Mouse (Mus musculus): ENCODE results near the gene Ctxn2. TPM values are rescaled to one million over a fixed set of nuclear protein-coding genes. Genes with fewer than 3 reads are reported as not detected.

The Ctxn2 gene
- polyA plus RNA-seq, 1 experiment = not detected

DNA sequence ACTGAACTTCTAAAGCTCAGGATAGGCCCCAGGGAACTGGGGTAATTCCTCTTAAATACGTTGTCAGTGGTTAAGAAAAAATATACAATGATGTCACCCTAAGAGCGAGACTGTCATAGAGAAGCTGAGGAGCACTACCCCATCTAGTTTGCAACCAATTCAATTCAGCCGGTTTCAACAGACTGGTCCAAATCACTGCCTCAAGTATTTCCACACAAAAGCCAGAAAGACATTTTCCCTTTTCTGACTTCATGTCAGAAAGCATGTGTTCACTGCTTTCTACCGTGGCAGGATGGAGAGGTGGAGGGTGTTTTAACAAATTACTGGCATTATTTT, 14.2 kb upstream of the Ctxn2 start:
- Histone ChIP-seq H3K36me3 (ENCODE audit: control insufficient read depth, insufficient read depth) (peaks cover 15% of the 10 kb centered on the region), H3K79me2 (ENCODE audit: control insufficient read depth, insufficient read depth) (peaks cover 62% of the 10 kb centered on the region), H3ac (ENCODE audit: control insufficient read depth, insufficient read length, low read depth) (peak overlapping the region; percentile 72), H3K27me3 (ENCODE audit: control insufficient read depth, insufficient read depth, insufficient read length) (no peaks in the 10 kb centered on the region), H3K4me3 (ENCODE audit: insufficient read depth, poor library complexity, severe bottlenecking) (peak overlapping the region; percentile 80), H3K79me3 (ENCODE audit: low read depth) (peaks cover 57% of the 10 kb centered on the region)
- TF ChIP-seq USF1 (IDR thresholded peaks at IDR 0.05; ENCODE audit: low read depth) = no peak
- TF ChIP-seq CEBPB (IDR thresholded peaks at IDR 0.05; ENCODE audit: low read depth) = no peak
- TF ChIP-seq MAX (IDR thresholded peaks at IDR 0.05) = no peak
- TF ChIP-seq FOSL1 (IDR thresholded peaks at IDR 0.05; ENCODE audit: insufficient read depth, low read length, poor library complexity, severe bottlenecking) = no peak
- no peak for TF ChIP-seq CTCF (IDR thresholded peaks at IDR 0.05; ENCODE audit: control insufficient read depth, insufficient read depth, insufficient read length)

DNA sequence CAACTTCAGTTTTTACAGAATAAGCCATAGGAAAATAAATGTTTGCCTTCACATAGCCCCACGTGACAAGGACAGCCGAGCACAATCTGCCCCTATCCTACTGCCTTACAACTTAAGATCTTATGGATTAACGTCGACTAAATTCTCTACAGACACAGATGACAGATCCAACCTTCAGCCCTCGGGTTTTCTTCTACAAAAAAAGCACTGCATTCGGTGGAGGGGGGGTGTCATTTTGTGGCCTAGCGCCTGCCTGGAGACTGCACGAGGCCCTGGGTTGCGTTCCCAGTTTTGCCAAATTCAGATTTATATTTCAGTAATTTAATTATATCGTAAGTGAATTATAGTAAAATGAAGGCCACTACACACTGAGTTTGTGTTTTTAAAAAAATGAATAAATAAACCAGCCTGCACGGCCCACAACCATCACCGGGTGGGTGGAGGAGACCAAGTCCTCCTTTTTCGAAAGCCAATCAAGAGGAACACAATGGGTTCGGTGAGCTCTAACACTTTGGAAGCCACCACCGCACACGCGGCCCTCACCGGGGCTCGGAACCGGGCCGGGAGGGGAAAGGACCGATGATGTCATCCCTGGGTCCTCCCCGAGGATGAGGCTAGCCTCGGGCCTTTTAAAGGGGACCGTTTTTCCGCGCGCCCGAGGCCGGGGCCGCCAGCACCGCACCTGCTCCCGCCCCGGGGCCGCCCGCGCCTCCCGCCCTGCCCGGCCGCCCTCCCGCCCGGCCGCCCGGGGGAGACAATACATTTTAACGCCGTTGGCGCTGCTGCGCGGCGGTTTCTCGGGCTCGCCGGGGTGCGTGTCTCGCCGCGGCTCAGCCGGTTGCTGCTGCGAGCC, 13.6 kb upstream of the Ctxn2 start:
- Histone ChIP-seq H3K79me3 (ENCODE audit: low read depth) (peaks cover 51% of the 10 kb centered on the region), H3K4me3 (ENCODE audit: insufficient read depth, poor library complexity, severe bottlenecking) (peak overlapping the region; percentile 80), H3ac (ENCODE audit: control insufficient read depth, insufficient read length, low read depth) (peak overlapping the region; percentile 88), H3K27me3 (ENCODE audit: control insufficient read depth, insufficient read depth, insufficient read length) (no peaks in the 10 kb centered on the region), H3K79me2 (ENCODE audit: control insufficient read depth, insufficient read depth) (peaks cover 56% of the 10 kb centered on the region), H3K36me3 (ENCODE audit: control insufficient read depth, insufficient read depth) (peaks cover 14% of the 10 kb centered on the region)
- TF ChIP-seq MYOD1 (IDR thresholded peaks at IDR 0.05; ENCODE audit: control insufficient read depth, insufficient read length, low read depth) (no peak), USF1 (IDR thresholded peaks at IDR 0.05; ENCODE audit: low read depth) (peak; percentile 81), MYOG (IDR thresholded peaks at IDR 0.05; ENCODE audit: control insufficient read depth, extremely low read depth, insufficient read length) (no peak), CTCF (IDR thresholded peaks at IDR 0.05; ENCODE audit: control insufficient read depth, insufficient read depth, insufficient read length) (no peak), FOSL1 (IDR thresholded peaks at IDR 0.05; ENCODE audit: insufficient read depth, low read length, poor library complexity, severe bottlenecking) (no peak), MAX (IDR thresholded peaks at IDR 0.05) (peak; percentile 61), CEBPB (IDR thresholded peaks at IDR 0.05; ENCODE audit: low read depth) (no peak)

DNA sequence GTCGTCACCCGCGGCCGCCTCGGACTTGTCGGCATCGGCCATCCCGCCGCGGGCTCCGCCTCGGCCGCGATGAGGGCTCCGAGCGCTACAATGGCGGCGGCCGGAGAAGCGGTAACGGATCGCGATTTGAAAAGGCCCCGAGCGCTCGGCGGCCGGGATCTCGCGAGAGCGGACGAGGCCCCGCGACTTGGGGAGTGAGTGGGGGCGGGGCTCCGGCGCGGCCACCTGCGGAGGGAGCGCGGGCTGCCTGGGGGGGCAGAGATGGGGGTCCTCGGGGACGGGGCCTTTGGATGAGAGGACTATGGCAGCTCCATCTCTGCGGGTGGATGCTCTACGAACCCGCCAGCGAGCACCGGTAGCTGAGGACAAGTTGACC, 13.0 kb upstream of the Ctxn2 start, which contains the start of gene Myef2:
Gene Myef2 (minus strand): TSS at position 185 of the 376 bp plus-strand sequence.
- H3K79me2 ChIP-seq (ENCODE audit: control insufficient read depth, insufficient read depth) = peaks cover 50% of the 10 kb centered on the region
- peaks cover 14% of the 10 kb centered on the region for H3K36me3 ChIP-seq (ENCODE audit: control insufficient read depth, insufficient read depth)
- H3ac ChIP-seq (ENCODE audit: control insufficient read depth, insufficient read length, low read depth) = peak within 1 kb of the TSS; percentile 88
- no peaks in the 10 kb centered on the region for H3K27me3 ChIP-seq (ENCODE audit: control insufficient read depth, insufficient read depth, insufficient read length)
- peak within 1 kb of the TSS; percentile 80 for H3K4me3 ChIP-seq (ENCODE audit: insufficient read depth, poor library complexity, severe bottlenecking)
- TF ChIP-seq MYOD1 (IDR thresholded peaks at IDR 0.05; ENCODE audit: control insufficient read depth, insufficient read length, low read depth) (no peak), FOSL1 (IDR thresholded peaks at IDR 0.05; ENCODE audit: insufficient read depth, low read length, poor library complexity, severe bottlenecking) (no peak), USF1 (IDR thresholded peaks at IDR 0.05; ENCODE audit: low read depth) (no peak), MYOG (IDR thresholded peaks at IDR 0.05; ENCODE audit: control insufficient read depth, extremely low read depth, insufficient read length) (no peak), CEBPB (IDR thresholded peaks at IDR 0.05; ENCODE audit: low read depth) (no peak), CTCF (IDR thresholded peaks at IDR 0.05; ENCODE audit: control insufficient read depth, insufficient read depth, insufficient read length) (no peak), MAX (IDR thresholded peaks at IDR 0.05) (no peak)
- H3K79me3 ChIP-seq (ENCODE audit: low read depth) = peaks cover 45% of the 10 kb centered on the region

DNA sequence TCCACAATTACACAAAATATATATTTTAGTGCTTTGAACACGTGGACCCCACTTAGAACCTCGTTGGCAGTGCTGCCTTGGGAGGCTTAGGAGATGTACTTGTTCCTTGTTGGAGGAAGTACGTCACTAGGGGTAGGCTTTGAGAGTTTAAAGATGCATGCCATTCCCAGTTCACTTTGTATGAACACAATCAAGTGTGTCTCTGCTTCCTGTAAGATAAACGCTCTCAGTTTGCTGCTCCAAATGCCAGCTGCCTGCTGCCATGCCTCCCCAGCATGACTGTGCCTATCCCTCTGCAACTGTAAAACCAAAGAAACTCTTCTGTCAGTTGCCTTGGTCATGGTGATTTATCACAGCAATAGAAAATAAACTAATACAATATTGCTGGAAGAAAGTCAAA, 10.7 kb upstream of the Ctxn2 start:
- TF ChIP-seq USF1 (IDR thresholded peaks at IDR 0.05; ENCODE audit: low read depth) = no peak
- TF ChIP-seq MAX (IDR thresholded peaks at IDR 0.05) = no peak
- no peak for TF ChIP-seq MYOD1 (IDR thresholded peaks at IDR 0.05; ENCODE audit: control insufficient read depth, insufficient read length, low read depth)
- no peak for TF ChIP-seq CEBPB (IDR thresholded peaks at IDR 0.05; ENCODE audit: low read depth)
- no peak for TF ChIP-seq FOSL1 (IDR thresholded peaks at IDR 0.05; ENCODE audit: insufficient read depth, low read length, poor library complexity, severe bottlenecking)
- TF ChIP-seq MYOG (IDR thresholded peaks at IDR 0.05; ENCODE audit: control insufficient read depth, extremely low read depth, insufficient read length) = no peak
- no peak for TF ChIP-seq CTCF (IDR thresholded peaks at IDR 0.05; ENCODE audit: control insufficient read depth, insufficient read depth, insufficient read length)
- Histone ChIP-seq H3K36me3 (ENCODE audit: control insufficient read depth, insufficient read depth) (peaks cover 1% of the 10 kb centered on the region), H3K4me3 (ENCODE audit: insufficient read depth, poor library complexity, severe bottlenecking) (no peak overlapping the region), H3K79me3 (ENCODE audit: low read depth) (peaks cover 22% of the 10 kb centered on the region), H3K27me3 (ENCODE audit: control insufficient read depth, insufficient read depth, insufficient read length) (no peaks in the 10 kb centered on the region), H3K79me2 (ENCODE audit: control insufficient read depth, insufficient read depth) (peaks cover 26% of the 10 kb centered on the region), H3ac (ENCODE audit: control insufficient read depth, insufficient read length, low read depth) (no peak overlapping the region)

DNA sequence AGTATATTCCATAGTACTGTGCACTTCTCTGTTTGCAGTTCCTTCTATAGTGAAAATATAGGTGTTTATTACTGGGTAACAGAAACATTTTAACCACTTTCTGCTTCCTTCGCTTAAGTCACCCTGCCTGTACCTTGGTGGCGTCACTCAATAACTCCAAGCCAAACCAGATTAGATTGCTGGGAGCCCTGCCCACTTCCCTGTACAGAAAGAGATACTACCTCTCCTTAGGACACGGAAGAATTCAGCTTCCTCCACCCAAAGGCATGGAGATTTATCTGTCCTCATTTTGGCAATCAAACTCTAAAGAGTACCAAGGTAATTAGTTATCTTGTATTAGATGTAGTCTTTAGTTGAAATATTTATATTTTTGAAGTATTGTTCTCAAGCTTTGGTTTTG, 9.7 kb upstream of the Ctxn2 start:
- Histone ChIP-seq H3K4me3 (ENCODE audit: insufficient read depth, poor library complexity, severe bottlenecking) (no peak overlapping the region), H3K27me3 (ENCODE audit: control insufficient read depth, insufficient read depth, insufficient read length) (no peaks in the 10 kb centered on the region), H3K79me3 (ENCODE audit: low read depth) (peaks cover 13% of the 10 kb centered on the region), H3K36me3 (ENCODE audit: control insufficient read depth, insufficient read depth) (no peaks in the 10 kb centered on the region), H3K79me2 (ENCODE audit: control insufficient read depth, insufficient read depth) (peaks cover 16% of the 10 kb centered on the region), H3ac (ENCODE audit: control insufficient read depth, insufficient read length, low read depth) (no peak overlapping the region)
- TF ChIP-seq MYOG (IDR thresholded peaks at IDR 0.05; ENCODE audit: control insufficient read depth, extremely low read depth, insufficient read length) (no peak), USF1 (IDR thresholded peaks at IDR 0.05; ENCODE audit: low read depth) (no peak), MAX (IDR thresholded peaks at IDR 0.05) (no peak), FOSL1 (IDR thresholded peaks at IDR 0.05; ENCODE audit: insufficient read depth, low read length, poor library complexity, severe bottlenecking) (no peak), MYOD1 (IDR thresholded peaks at IDR 0.05; ENCODE audit: control insufficient read depth, insufficient read length, low read depth) (no peak), CTCF (IDR thresholded peaks at IDR 0.05; ENCODE audit: control insufficient read depth, insufficient read depth, insufficient read length) (no peak), CEBPB (IDR thresholded peaks at IDR 0.05; ENCODE audit: low read depth) (no peak)

Data from C2C12 (cell line).